Mouse (Mus musculus) myocyte (in vitro differentiated cells): Measurements from ENCODE around the gene Plcg1.

Experiments
- CEBPB ChIP-seq: IDR thresholded peaks from 2 replicates; pipeline ENCODE4 v1.6.1; 2011; ENCODE audit warnings: mild to moderate bottlenecking, moderate library complexity; ENCODE audit not compliant: poor library complexity, insufficient read depth, severe bottlenecking
- E2F4 ChIP-seq: IDR thresholded peaks from one replicate; pipeline ENCODE4 v1.6.1; 2011; ENCODE audit warnings: mild to moderate bottlenecking, control low read depth, moderate library complexity; ENCODE audit not compliant: insufficient read depth
- MAX ChIP-seq: IDR thresholded peaks from one replicate; pipeline ENCODE4 v1.6.1; 2011; ENCODE audit warnings: low read depth, mild to moderate bottlenecking, control low read depth
- POLR2A ChIP-seq: IDR thresholded peaks from one replicate; pipeline ENCODE4 v1.6.1; 2011; ENCODE audit warnings: low read depth, mild to moderate bottlenecking, control low read depth, moderate library complexity; ENCODE audit not compliant: insufficient read length
- TCF3 ChIP-seq: IDR thresholded peaks from one replicate; pipeline ENCODE4 v1.6.1; 2011; ENCODE audit warnings: low read depth, control low read depth; ENCODE audit not compliant: insufficient read length

DNA sequence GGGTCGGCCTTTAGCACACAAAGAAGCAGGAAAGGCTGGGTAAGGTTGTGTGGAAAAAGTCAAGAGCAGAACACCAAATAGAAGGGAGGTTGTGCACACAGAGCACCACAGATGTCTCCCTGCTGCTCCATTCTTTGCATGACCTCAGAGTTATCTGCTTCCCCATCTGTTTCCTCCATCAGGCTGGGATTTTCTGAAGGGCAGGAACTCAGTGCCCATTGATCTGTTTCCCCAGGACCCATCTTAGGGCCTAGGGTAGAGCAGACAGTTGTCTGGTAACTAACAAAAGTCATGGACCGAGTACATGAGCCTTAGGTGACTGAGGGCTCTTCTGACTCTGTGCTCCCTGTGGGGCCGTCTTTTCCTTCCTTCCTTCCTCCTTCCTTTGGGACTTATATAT is 10.5 kb downstream of the Plcg1 start:
- TF ChIP-seq MAX (no peak), TCF3 (no peak), E2F4 (no peak), POLR2A (no peak), CEBPB (no peak)
